Mouse (Mus musculus) lung, adult 2 months (tissue): Measurements from ENCODE around the gene Atp5g1.

Source experiments
- CTCF ChIP-seq: fragments of 200-500 bp; IDR thresholded peaks from 2 replicates; pipeline ENCODE4 v1.5.1; 2011; ENCODE audit warnings: mild to moderate bottlenecking, low read length, control low read depth; ENCODE audit not compliant: insufficient read depth
- POLR2A ChIP-seq: fragments of 200-500 bp; IDR thresholded peaks from 2 replicates; pipeline ENCODE4 v1.6.1; 2011; ENCODE audit warnings: low read depth, mild to moderate bottlenecking, control low read depth, low read length, borderline replicate concordance; ENCODE audit errors: extremely low read depth

- TF ChIP-seq CTCF (no peak), POLR2A (no peak)
Observed at GRCm38 (mm10) chr11:96092674-96093291, 17.3 kb upstream of the Atp5g1 start.
